8 mouse cellular contexts compared by ENCODE assay signal in the genomic region with DNA sequence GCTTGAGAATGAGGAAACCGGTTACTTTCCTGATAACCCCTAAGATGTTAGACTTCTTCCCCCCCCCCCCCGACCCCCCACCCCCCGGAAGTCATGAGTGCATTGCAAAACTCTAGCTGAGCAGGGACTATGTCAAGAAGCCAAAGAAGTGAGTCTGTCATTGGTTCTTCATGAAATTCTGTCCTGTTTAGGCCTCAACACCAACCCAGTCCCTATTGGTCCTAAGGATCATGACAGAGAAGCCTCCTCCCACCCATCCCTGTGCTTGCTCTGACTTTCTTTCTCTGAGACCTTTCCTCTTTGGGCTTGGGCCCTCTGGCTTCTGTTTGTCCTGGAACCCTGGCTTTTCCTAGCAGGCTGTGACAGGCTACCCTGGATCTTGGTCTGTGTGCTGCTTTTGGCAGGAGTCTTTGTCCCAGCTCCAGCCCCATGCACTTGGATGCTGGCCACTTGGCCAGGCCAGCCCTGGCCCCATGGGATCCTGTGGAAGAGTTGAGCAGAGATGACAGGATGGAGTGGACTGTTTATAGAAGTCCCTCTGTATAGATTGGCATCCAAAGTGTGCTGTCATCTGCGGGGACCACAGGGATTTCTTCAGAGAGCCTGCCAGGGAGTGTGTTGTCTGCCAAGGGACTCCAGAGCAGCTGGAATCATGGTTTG. TPM values are rescaled to one million over a fixed set of nuclear protein-coding genes. Genes with fewer than 3 reads are reported as not detected.
A peak's percentile ranks its signal among the peaks of the same experiment; 100 is the strongest.
DNase-seq lines count a peak whose midpoint lies in the region.

No protein-coding gene starts in this region.

- intact Hi-C loops in left cerebral cortex, postnatal 10 days (cut with DNase I) = no loop called here

- peak; percentile 78 for DNase-seq in MN1 (ENCODE audit: low spot score)
- peak; percentile 81 for DNase-seq in adrenal gland, postnatal 10 days
- DNase-seq in frontal cortex, postnatal 10 days (ENCODE audit: low spot score in 2 of 2) = peak; percentile 42 to 43
- DNase-seq in heart, postnatal 4 days = peak; percentile 95
- peak; percentile 53 to 83 for DNase-seq in left cerebral cortex, postnatal 10 days (ENCODE audit: extremely low spot score in 1 of 2, low spot score in 2 of 2)
- DNase-seq in ovary, postnatal 36 days (ENCODE audit: low spot score) = peak; percentile 45
- no peak for DNase-seq in T-cell, adult 2 months (ENCODE audit: low spot score)
- DNase-seq in spleen, postnatal 14 days (ENCODE audit: low spot score in 2 of 2) = no peak

RNA-seq across cellular contexts. Expression of a gene that starts 15.8 kb away (rescaled TPM):
- total RNA-seq in adrenal gland, postnatal 10 days (2021) = under 1 TPM; 0.18 to 0.45 TPM
- not detected for total RNA-seq in heart, postnatal 4 days (2021)
- not detected for total RNA-seq in left cerebral cortex, postnatal 10 days (2021)

RNA-seq across cellular contexts. Expression of a gene that starts 22.8 kb away (rescaled TPM):
- total RNA-seq in adrenal gland, postnatal 10 days (2021) = 1 to 10 TPM; 7.9 to 8.4 TPM
- 10 to 100 TPM; 22.8 to 25.7 TPM for total RNA-seq in heart, postnatal 4 days (2021)
- 1 to 10 TPM; 1.2 to 2.3 TPM for total RNA-seq in left cerebral cortex, postnatal 10 days (2021)

Comparison
In these comparisons a context has a peak if more than half of its experiments do, and no peak if none do; other contexts are left out.
1. DNase-seq: peak in MN1 (single experiment), adrenal gland, postnatal 10 days (single experiment), frontal cortex, postnatal 10 days (2 of 2), heart, postnatal 4 days (single experiment), left cerebral cortex, postnatal 10 days (2 of 2) and ovary, postnatal 36 days (single experiment); none in T-cell, adult 2 months (single experiment) and spleen, postnatal 14 days (0 of 2).